24 mouse cellular contexts compared by ENCODE assay signal in the genomic region with DNA sequence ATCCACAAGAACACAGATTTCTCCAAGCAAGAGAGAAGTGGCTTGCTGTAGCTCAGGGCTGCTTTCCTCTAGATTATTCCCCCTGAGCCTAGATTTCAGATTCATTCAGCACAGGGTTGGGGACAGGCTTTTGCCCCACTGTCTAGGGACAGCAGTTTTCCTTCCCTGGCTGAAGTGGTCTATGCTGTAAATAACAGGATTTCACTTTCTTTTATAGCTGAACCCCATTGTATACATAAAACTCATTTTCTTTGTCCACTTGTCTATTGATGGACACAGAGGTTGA.
DNase-seq lines count a peak whose midpoint lies in the region; ATAC-seq lines count a peak whose summit lies in the region.
"Had no signal": no experiment of that assay in that cellular context is flagged by ENCODE, and none has a peak within 500 bp of the region (broad histone marks: within the 10 kb centered on the region; RNA-seq: fewer than 3 reads in every experiment).

No protein-coding gene starts in this region.

- H3K36me3 ChIP-seq in hindbrain, embryonic 14.5 days (replicated peaks; ENCODE audit: control insufficient read depth, insufficient read depth) = no peaks in the 10 kb centered on the region
- H3K36me3 ChIP-seq in hindbrain, embryonic 11.5 days (ENCODE audit: control insufficient read depth, insufficient read depth, low read length) = no peaks in the 10 kb centered on the region
- no peaks in the 10 kb centered on the region for H3K36me3 ChIP-seq in midbrain, embryonic 12.5 days
- no peaks in the 10 kb centered on the region for H3K36me3 ChIP-seq in midbrain, embryonic 10.5 days
- no peaks in the 10 kb centered on the region for H3K36me3 ChIP-seq in neural tube, embryonic 13.5 days
- no peaks in the 10 kb centered on the region for H3K36me3 ChIP-seq in midbrain, embryonic 16.5 days (ENCODE audit: control insufficient read depth, insufficient read depth, low read length)
- H3K36me3 ChIP-seq: forebrain, embryonic 10.5 days; heart, embryonic 12.5 days; heart, embryonic 15.5 days; hindbrain, embryonic 15.5 days had no signal

- peaks cover 9% of the 10 kb centered on the region; the same call in 1 of the 2 replicates for H3K4me1 ChIP-seq in hindbrain, embryonic 14.5 days (replicated peaks; ENCODE audit: control insufficient read depth, insufficient read depth, low read length)
- H3K4me1 ChIP-seq in hindbrain, embryonic 11.5 days (replicated peaks; ENCODE audit: control insufficient read depth, insufficient read depth, low read length) = no peaks in the 10 kb centered on the region
- H3K4me1 ChIP-seq in midbrain, embryonic 12.5 days = peaks cover 14% of the 10 kb centered on the region
- H3K4me1 ChIP-seq in midbrain, embryonic 10.5 days = peaks cover 15% of the 10 kb centered on the region
- H3K4me1 ChIP-seq in neural tube, embryonic 13.5 days (replicated peaks) = peaks cover 12% of the 10 kb centered on the region; the same call in 1 of the 2 replicates
- H3K4me1 ChIP-seq in midbrain, embryonic 16.5 days (ENCODE audit: control insufficient read depth, insufficient read depth, low read length) = peaks cover 6% of the 10 kb centered on the region; the same call in 1 of the 2 replicates
- H3K4me1 ChIP-seq: heart, embryonic 12.5 days; heart, embryonic 15.5 days had no signal

- DNase-seq in hindbrain, embryonic 14.5 days (ENCODE audit: low spot score) = peak; percentile 25
- DNase-seq in hindbrain, embryonic 11.5 days (ENCODE audit: low spot score) = no peak
- no peak for DNase-seq in midbrain, embryonic 10.5 days (ENCODE audit: low spot score)
- no peak for DNase-seq in neural tube, embryonic 10.5 days (ENCODE audit: extremely low spot score, low spot score)
- DNase-seq: adrenal gland, postnatal 10 days; adrenal gland, postnatal 36 days; cerebellum, adult 18-20 months; cerebellum, adult 9-10 months; cerebellum, postnatal 14 days; gastrocnemius, postnatal 10 days; gastrocnemius, postnatal 36 days; heart, postnatal 10 days; heart, postnatal 36 days had no signal

- H3K4me3 ChIP-seq in hindbrain, embryonic 14.5 days (replicated peaks; ENCODE audit: low read length) = no peak overlapping the region
- no peak overlapping the region for H3K4me3 ChIP-seq in hindbrain, embryonic 11.5 days (ENCODE audit: low read depth, low read length)
- no peak overlapping the region for H3K4me3 ChIP-seq in midbrain, embryonic 12.5 days
- H3K4me3 ChIP-seq in midbrain, embryonic 10.5 days = no peak overlapping the region
- no peak overlapping the region for H3K4me3 ChIP-seq in neural tube, embryonic 13.5 days
- H3K4me3 ChIP-seq in midbrain, embryonic 16.5 days (ENCODE audit: low read depth, low read length) = no peak overlapping the region
- H3K4me3 ChIP-seq: forebrain, embryonic 10.5 days; forebrain, embryonic 13.5 days; heart, embryonic 12.5 days; heart, embryonic 15.5 days; hindbrain, embryonic 15.5 days had no signal

- H3K4me2 ChIP-seq in hindbrain, embryonic 14.5 days (replicated peaks) = no peak overlapping the region
- no peak overlapping the region for H3K4me2 ChIP-seq in hindbrain, embryonic 11.5 days (replicated peaks; ENCODE audit: low read depth, low read length)
- H3K4me2 ChIP-seq in midbrain, embryonic 12.5 days (replicated peaks) = no peak overlapping the region
- no peak overlapping the region for H3K4me2 ChIP-seq in neural tube, embryonic 13.5 days
- H3K4me2 ChIP-seq in midbrain, embryonic 16.5 days (ENCODE audit: low read length) = no peak overlapping the region
- H3K4me2 ChIP-seq: forebrain, embryonic 13.5 days; heart, embryonic 12.5 days; heart, embryonic 15.5 days; hindbrain, embryonic 15.5 days had no signal

- H3K9me3 ChIP-seq in hindbrain, embryonic 14.5 days (ENCODE audit: control insufficient read depth, low read length) = no peaks in the 10 kb centered on the region
- no peaks in the 10 kb centered on the region for H3K9me3 ChIP-seq in hindbrain, embryonic 11.5 days (ENCODE audit: control insufficient read depth, low read length)
- no peaks in the 10 kb centered on the region for H3K9me3 ChIP-seq in midbrain, embryonic 12.5 days
- no peaks in the 10 kb centered on the region for H3K9me3 ChIP-seq in midbrain, embryonic 10.5 days (replicated peaks)
- no peaks in the 10 kb centered on the region for H3K9me3 ChIP-seq in neural tube, embryonic 13.5 days
- no peaks in the 10 kb centered on the region for H3K9me3 ChIP-seq in midbrain, embryonic 16.5 days (replicated peaks; ENCODE audit: control insufficient read depth, low read length, poor library complexity, severe bottlenecking)
- H3K9me3 ChIP-seq: forebrain, embryonic 10.5 days; forebrain, embryonic 13.5 days; heart, embryonic 12.5 days; heart, embryonic 15.5 days; hindbrain, embryonic 15.5 days had no signal

- H3K27ac ChIP-seq in hindbrain, embryonic 14.5 days = peak overlapping the region; percentile 50; the same call in 1 of the 2 replicates
- no peak overlapping the region for H3K27ac ChIP-seq in hindbrain, embryonic 11.5 days (ENCODE audit: low read depth, low read length)
- H3K27ac ChIP-seq in midbrain, embryonic 12.5 days (replicated peaks) = 0 out of 2 replicates have a peak overlapping the region, but pooled peaks have one; percentile 1
- H3K27ac ChIP-seq in midbrain, embryonic 10.5 days (replicated peaks) = no peak overlapping the region
- 0 out of 2 replicates have a peak overlapping the region, but pooled peaks have one; percentile 7 for H3K27ac ChIP-seq in neural tube, embryonic 13.5 days (replicated peaks)
- H3K27ac ChIP-seq in midbrain, embryonic 16.5 days (ENCODE audit: low read length) = no peak overlapping the region
- H3K27ac ChIP-seq: forebrain, embryonic 10.5 days; forebrain, embryonic 13.5 days; heart, embryonic 15.5 days; hindbrain, embryonic 15.5 days had no signal

- no peaks in the 10 kb centered on the region for H3K27me3 ChIP-seq in hindbrain, embryonic 14.5 days (ENCODE audit: control insufficient read depth, insufficient read depth, low read length)
- H3K27me3 ChIP-seq in hindbrain, embryonic 11.5 days (ENCODE audit: control insufficient read depth, insufficient read depth, low read length) = no peaks in the 10 kb centered on the region
- H3K27me3 ChIP-seq in midbrain, embryonic 12.5 days = peaks cover 6% of the 10 kb centered on the region; the same call in 1 of the 2 replicates
- no peaks in the 10 kb centered on the region for H3K27me3 ChIP-seq in midbrain, embryonic 10.5 days (ENCODE audit: low read depth, poor library complexity, severe bottlenecking)
- no peaks in the 10 kb centered on the region for H3K27me3 ChIP-seq in neural tube, embryonic 13.5 days
- H3K27me3 ChIP-seq in midbrain, embryonic 16.5 days (ENCODE audit: control insufficient read depth, insufficient read depth, low read depth, low read length) = no peaks in the 10 kb centered on the region
- H3K27me3 ChIP-seq: forebrain, embryonic 13.5 days; heart, embryonic 12.5 days; heart, embryonic 15.5 days; hindbrain, embryonic 15.5 days had no signal

- no peak for ATAC-seq in hindbrain, embryonic 14.5 days (ENCODE audit: low FRiP score)
- no peak for ATAC-seq in hindbrain, embryonic 11.5 days (ENCODE audit: low FRiP score)
- peak; percentile 30; the same call in 1 of the 2 replicates for ATAC-seq in midbrain, embryonic 12.5 days (ENCODE audit: low FRiP score, low read depth)
- no peak for ATAC-seq in neural tube, embryonic 13.5 days (ENCODE audit: low read depth)
- peak; percentile 28; the same call in 1 of the 2 replicates for ATAC-seq in midbrain, embryonic 16.5 days
- ATAC-seq in CD4-positive, CD25-positive, alpha-beta regulatory T cell, adult 4 months = no peak
- ATAC-seq: forebrain, embryonic 13.5 days; forebrain, embryonic 16.5 days; Patski had no signal

- H3K9ac ChIP-seq in hindbrain, embryonic 14.5 days = no peak overlapping the region
- no peak overlapping the region for H3K9ac ChIP-seq in hindbrain, embryonic 11.5 days (ENCODE audit: low read depth, low read length)
- no peak overlapping the region for H3K9ac ChIP-seq in midbrain, embryonic 12.5 days (replicated peaks)
- no peak overlapping the region for H3K9ac ChIP-seq in neural tube, embryonic 13.5 days
- no peak overlapping the region for H3K9ac ChIP-seq in midbrain, embryonic 16.5 days (ENCODE audit: low read depth, low read length)
- H3K9ac ChIP-seq: forebrain, embryonic 13.5 days; heart, embryonic 12.5 days; heart, embryonic 15.5 days; hindbrain, embryonic 15.5 days had no signal

Comparison
In these comparisons a context has a peak if more than half of its experiments do, and no peak if none do; other contexts are left out.
1. H3K27ac ChIP-seq: peak in hindbrain, embryonic 14.5 days (single experiment), midbrain, embryonic 12.5 days (single experiment) and neural tube, embryonic 13.5 days (single experiment); none in hindbrain, embryonic 11.5 days (single experiment), midbrain, embryonic 10.5 days (single experiment) and midbrain, embryonic 16.5 days (single experiment).
2. ATAC-seq: peak in midbrain, embryonic 12.5 days (single experiment) and midbrain, embryonic 16.5 days (single experiment); none in hindbrain, embryonic 14.5 days (single experiment), hindbrain, embryonic 11.5 days (single experiment), neural tube, embryonic 13.5 days (single experiment) and CD4-positive, CD25-positive, alpha-beta regulatory T cell, adult 4 months (single experiment).